Mouse (Mus musculus) heart, adult 18-20 months (tissue): ENCODE measurements around the gene Mettl9. TPM values are rescaled to one million over a fixed set of nuclear protein-coding genes. Genes with fewer than 3 reads are reported as not detected.

Experiments used
- DNase-seq, 2 experiments: peaks; one replicate each; pipeline ENCODE4 v3.0.0; 2021 to 2022; ENCODE audit warnings: mixed read lengths in 1 of 2
- total RNA-seq, 2 experiments: library from RNA; stranded (reverse); gene quantifications; 2 replicates each; pipeline ENCODE4 v1.2.3; 2021

Gene Mettl9
- total RNA-seq, 2 experiments from 2014 or later: 76.9 to 98.0 TPM

DNA sequence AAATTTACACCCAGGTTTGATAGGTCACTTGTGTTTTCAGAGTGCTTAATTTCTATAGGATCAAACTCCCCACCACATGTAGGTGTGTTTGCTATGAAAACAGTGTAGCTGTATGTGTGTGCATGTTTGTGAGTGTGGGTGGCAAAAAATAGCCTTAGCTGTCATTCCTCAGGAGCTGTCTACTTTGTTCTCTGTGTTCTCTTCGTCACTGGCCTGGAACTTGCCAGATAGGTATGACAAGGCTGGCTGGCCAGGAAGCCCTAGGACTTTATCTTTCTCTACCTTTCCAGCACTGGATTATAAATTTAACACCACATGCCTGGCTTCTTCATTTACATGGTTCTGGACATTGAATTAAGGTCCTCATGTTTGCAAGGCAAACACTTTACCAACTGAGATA is 10.0 kb downstream of the Mettl9 start:
- DNase-seq: peak; percentile 64 to 72

DNA sequence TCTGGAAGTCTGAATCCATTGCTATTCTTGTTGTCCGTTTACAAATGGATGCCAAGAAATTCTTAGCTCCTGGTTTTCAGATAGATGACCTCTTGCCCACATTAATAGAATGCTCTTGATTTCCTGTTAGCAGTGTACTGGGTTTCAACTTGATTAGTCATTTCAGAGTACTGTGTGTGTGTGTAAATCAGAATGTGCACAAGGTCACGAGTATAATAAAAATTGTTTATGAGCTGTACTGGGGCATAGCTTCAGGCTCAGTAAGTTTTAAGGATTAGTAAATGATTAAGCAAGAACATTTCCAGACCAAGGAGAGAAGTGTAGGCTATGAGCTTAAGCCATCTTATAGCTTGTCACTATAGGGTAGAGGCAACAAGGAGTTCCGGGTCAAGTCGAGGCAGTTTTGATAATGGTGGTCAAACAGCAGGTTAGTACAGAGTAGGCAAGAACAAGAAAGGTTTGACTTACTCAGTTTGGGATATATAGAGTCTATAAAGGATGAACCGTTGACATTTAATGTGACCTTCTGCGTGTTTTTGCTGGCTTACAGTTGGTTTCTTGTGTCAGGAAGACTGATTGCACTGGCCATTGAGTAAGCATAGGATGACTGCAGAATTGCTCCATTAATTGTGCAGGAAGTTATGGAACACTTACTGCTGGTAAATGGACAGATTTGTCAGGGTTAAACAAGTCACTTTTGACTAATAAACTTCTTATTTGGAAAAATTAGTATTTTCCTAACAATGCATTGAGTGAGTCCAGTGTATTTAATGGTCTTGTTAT is 11.6 kb downstream of the Mettl9 start:
- peak in 1 of 2 experiments; percentile 19 for DNase-seq

DNA sequence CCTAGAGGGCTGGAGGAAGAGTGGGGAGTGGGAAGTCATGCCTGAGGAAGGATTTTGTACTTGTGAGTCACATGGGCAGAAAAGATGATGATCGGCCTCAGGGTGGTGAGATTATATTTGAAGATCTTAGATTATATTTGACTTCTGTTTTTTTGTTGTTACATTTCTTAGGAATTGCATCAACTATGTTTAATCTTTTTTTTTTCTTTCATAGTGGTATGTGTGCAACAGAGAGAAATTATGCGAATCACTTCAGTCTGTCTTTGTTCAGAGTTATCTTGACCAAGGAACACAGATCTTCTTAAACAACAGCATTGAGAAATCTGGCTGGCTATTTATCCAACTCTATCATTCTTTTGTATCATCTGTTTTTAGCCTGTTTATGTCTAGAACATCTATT is 13.4 kb downstream of the Mettl9 start:
- no peak for DNase-seq

DNA sequence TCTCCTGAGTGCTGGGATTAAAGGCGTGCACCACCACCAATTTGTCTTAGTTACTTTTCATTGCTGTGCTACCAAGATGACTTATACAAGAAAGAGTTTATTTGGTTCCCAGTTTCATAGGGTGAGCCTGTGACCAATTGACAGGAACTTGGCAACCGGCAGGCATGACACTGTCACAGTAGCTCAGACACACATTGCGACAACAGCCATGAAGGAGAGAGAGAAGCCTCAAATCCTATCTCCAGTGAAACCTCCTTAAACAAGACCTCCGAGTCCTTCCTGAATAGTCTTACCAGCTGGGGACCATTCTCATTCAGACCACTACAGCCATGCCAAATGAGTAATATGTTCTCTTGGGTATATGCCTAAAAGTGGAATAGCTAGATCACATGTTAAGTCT is 18.8 kb downstream of the Mettl9 start:
- peak in 1 of 2 experiments; percentile 25 for DNase-seq

DNA sequence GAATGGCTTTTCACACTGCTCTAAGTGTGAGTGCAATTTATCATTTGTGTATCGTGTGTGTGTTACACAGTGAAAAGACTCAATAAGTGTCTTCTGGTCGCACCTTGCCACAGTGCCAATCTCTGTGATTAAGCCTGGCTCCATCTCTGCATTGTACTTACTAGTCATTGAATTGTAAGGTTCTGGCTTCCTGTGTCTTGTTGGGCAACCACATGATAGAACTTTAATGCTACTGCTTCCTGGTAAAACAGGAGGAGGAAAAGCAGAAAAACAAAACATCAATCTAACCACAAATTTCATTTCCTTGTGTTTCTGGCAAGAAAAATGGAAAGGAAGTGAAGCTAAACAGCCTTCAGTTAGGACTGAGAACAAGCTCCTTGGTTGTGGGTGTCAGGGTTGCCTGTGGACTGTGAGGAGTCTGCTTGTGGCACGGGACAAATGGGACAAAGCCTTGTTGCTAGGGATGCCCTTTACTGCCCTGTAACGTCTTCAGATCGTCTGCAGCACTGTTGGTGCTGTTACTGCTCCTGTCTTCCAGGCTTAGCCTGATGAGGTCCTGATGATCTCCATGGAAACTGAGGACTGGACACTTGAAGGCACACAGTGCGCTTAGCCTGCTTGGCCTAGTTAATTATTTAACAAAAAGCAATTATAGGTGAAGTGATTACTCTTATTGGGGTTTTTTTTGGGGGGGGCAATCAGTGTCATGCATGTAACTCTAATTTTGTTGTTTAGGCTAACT is 25.4 kb downstream of the Mettl9 start:
- DNase-seq: no peak

DNA sequence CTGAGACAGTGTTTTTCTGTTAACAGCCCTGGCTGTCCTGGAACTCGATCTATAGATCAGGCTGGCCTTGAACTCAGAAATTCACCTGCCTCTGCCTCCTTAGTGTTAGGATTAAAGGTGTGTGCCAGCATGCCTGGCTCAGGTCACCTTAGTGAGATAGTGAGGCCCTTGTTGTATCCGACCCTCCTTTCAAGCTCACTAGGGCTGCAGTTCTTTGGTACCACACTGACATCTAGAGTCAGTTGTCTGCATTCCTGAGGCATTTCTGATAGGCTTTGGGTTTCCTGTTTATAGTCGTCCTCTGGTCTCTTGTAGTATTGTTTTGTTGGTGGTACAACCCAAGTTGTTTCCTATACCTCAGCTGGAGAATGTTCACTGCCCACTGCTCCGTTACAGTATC is 30.1 kb downstream of the Mettl9 start:
- peak; percentile 45 to 49 for DNase-seq

DNA sequence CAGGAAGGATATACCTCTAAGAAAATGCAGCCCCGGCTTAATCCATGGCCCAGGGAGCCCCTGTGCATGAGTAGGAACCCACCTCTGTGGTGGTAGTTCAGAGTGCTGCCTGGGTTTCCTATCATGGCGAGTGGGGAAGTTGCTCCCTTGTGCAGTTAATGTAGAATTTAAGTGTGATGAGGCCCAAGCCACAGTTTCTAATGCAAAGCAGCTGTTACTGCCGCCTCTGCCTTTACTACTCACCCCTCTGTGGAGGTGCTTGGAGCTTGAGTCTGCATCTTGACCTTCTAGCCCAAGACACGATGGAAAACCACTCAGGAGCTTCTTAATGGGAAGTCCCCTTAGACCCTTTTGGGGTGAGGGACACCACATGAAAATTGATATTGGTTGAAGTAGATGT is 37.0 kb downstream of the Mettl9 start:
- no peak for DNase-seq

DNA sequence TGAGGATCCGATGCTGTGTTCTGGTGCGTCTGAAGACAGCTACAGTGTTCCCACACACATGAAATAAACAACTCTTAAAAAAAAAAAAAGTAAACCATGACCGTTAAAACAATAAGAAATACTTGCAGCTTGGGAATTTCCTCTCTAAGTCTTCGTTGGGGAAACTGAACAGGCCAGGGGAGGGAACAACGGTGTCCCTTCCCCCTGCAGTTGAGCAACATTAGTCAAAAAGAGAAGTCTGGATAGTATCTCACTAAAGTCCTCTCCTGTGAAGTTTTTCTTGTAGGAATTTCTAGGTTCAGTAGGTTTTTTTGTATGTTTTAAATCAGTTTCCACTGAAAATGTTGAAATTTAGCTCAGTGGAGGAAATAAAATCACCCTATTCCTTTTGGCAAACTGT is 38.3 kb downstream of the Mettl9 start:
- DNase-seq: peak in 1 of 2 experiments; percentile 41

DNA sequence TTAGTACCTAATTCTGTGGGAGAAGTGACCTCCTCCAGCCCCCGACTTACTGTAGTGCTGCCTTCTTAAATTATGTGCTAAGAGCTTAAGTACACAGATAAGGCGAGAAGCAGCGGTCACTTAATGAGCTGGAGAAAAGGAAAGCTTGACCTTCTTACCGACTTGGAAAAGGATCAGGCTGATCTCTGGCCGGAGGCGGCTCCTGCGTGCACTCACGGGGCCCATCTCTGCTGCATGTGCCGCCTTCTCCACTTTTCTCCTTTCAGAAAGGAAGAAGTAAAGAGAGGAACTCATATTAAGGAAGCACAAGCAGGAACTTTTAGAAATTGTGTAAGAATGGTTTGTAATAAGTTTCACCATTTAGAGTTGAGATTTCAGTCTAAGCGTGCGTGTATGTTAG is 40.0 kb downstream of the Mettl9 start, which contains the start of gene Igsf6:
Gene Igsf6, minus strand, starts transcription at position 292 of the 400 bp plus-strand sequence.
- peak; percentile 54 to 63 for DNase-seq

DNA sequence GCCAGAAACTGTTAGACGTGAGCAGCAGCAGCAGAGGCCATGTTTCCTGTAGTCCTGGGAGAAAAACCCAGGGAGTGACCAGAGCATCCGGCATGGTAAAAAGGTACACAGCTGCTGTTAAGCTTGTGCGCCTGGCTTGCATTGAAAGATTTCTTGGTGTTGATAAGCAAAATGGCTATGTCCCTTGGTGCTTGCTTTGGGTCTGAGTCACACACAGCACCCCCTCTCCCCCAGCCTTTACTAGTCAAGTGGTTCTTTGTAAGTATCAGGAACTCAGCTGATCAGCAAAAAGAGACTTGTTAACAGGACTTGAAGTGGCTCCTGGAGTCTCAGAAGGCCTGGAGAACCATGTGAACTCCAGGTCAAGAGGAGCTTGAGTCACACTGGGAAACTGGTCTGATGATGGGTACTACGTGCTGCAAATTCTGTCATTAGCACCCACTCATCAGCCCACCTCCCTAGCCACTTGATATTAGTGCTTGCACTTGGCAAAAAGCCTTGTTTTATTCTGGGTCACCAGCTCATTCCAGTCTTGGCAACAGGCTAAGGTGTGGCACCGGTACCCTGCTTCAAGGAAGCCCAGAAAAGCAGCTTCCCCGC is 40.7 kb downstream of the Mettl9 start:
- DNase-seq: peak; percentile 39 to 42

DNA sequence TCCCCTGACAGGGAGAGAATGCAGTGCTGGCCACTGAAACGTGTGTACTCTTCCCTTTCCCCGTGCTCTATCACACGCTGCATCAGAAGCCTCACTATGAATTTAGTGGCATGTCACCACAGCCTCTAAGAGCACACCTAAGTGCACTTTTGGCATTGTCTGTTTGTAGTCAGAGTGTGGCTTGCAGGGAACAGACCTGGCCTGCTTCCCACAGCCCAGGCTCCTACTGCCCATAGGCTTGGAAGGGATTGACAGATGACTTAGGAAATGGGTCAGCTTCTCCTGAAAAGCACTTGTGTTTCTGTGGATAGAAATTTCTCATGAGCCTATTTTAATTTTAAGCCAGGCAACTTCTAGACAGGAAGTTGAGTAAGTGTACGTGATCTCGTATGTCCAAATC is 41.2 kb downstream of the Mettl9 start:
- no peak for DNase-seq

DNA sequence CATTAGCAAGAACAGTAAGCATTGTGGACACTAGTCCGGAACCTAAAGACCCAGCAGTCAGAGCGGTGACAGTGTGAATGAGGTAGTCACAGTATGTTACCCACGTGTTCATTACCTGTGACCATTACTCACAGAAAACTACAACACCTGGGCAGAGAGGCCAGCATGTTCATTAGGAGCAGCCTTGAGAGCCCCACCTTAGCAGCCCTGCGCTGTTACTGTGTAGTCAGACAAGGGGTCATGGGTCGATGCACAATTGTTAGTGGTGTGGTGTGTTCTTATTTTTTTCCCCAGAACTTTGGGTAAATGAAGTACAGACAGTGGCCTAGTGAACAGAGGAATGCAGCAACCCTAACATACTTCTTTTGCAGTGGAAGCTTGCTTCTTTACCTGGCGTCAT is 43.1 kb downstream of the Mettl9 start:
- DNase-seq: no peak

DNA sequence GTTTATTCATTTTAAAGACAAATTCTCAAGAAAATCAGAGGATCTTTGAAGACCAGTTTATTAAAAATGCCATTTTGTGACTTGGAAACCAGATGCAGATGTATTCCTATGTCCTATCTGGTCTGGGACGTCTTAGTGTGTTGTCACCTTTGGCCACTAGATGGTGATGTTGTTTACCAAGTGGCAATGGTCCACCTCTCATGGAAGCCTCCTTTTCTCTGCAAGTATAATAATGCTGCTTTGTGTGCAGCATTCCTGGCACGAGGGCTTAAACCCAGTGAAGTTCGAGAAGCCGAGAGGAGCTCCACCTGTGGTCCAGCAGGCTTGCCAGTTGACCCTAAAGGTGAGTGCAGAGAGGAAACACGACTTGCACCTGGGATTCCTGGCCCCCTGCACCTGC is 43.6 kb downstream of the Mettl9 start:
- peak; percentile 69 to 84 for DNase-seq

DNA sequence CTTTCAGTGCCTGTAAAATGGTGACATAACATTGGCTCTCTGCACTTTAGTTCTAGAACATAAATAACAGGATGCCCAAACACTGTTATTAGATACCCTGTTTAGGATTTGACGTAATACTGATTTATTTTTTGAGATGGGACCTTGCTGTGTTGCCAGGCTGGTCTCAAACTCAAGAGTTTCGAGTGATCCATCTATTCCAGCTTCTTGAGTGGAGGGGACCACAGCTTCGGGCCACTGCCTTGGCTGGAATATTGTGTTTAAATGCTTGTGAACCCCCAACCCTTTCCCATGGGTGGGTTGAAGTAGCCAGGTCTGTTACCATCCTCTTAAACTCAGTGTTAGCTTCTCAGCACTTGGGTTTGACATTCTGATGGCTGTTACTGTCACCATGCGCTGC is 47.1 kb downstream of the Mettl9 start, which contains the start of gene Otoa:
Gene Otoa, plus strand, starts transcription at position 301 of the 400 bp plus-strand sequence.
- DNase-seq: no peak

DNA sequence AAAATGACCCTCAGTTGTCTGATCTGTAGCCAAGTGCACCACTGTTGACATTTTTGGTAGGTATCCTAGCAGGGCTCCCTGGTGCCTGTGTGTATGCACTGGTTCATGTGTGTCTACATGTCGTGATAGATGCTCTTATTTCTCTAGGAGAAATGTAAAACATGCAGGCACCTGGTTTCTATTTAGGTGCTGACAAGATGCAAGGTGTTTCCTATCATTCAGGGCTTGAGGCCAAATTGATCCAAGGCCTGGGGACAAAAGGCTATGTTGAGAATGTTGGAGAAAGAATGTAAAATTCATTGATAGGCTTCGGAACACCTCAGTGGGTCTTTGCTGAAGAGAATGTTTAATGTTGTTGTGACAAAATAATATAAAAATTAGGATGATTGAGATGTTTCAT is 47.6 kb downstream of the Mettl9 start:
- no peak for DNase-seq

DNA sequence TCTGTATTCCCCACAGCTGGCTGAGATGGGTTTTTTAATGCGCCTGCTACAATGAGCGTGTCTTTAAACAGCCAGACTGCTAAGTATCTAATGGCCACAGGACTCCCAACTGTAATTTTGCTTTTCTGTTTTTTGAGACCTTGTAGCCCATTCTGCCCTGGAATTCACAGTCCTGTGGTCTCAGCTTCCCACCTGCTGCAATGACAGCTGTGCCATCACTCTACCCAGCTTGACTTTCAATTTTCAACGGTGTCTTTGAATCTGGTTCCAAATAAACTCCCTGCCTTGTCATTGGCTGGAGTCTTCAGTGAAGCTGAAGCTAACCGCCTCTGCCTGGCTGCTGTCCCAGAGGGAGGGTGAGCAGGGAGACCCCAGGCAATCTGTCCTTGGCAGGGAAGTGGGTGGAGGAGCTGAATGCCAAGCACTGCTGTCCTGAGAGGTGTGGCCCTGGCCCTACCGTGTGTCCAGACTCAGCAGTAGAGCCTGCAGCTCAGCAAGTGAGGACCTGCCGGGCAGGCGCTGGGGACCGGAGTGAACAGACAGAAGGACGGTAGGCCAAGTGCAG is 48.8 kb downstream of the Mettl9 start:
- no peak for DNase-seq

DNA sequence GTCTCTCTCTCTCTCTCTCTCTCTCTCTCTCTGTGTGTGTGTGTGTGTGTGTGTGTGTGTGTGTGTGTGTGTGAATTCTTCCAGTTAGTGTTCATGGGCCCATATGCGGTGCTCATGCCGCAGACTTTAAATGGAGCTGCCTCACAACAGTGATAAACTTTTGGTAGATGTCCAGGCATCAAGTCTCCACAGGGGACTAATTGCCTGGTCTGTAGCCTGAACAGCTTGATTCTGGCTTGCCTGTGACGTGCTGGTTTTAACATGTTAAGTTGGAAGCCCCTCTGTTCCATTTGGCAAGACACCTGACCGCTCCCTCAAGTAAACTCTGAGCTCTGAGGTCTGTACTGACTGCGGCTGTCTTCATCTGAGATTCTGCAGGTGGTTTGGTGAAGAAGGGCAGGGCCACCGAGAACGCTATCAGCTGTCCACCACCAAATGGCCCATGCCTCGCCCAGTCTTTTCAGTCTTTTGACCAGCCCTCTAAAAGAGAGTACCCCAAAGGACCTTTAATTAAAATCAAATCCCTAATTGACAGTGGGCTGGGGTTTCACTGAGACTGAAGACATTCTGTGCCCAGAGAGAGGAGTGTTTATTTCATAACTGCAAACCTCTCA is 50.7 kb downstream of the Mettl9 start:
- DNase-seq: no peak

DNA sequence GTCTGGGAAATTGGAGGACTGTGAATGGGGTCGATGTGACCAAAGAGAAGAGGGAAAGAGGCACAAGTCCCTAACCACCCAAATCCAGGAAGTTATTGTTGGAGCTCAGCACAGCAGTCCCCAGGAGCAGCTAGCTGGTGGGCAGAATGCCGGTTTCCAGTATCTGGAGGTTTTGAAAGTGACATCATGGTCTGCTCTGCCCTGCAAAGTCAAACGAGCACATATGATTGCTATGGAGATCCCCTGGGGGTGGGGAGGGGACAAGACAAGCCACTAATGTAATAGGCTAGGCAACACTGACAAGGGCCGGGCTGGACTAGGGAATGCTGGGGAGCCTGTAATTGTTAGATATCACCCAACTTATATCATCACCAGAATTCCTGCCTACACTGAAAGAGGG is 51.3 kb downstream of the Mettl9 start:
- DNase-seq: peak; percentile 45 to 62

DNA sequence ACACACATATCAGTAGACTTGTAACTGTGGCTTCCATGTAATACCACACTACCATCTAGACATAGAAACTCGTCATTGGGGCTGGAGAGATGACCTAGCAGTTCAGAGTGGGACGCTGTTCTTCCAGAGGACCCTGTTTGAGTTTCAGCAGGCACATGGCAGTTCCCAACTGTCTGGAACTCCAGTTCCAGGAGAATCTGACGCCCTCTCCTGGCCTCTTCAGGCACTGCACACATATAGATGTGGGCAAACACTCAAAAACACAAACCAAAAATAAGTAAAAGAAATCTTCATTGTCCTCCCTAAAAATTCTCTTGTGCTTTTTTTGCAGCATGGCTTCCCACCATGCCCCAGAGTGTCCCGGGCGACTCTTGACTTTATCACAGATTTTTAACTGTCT is 54.5 kb downstream of the Mettl9 start:
- no peak for DNase-seq

DNA sequence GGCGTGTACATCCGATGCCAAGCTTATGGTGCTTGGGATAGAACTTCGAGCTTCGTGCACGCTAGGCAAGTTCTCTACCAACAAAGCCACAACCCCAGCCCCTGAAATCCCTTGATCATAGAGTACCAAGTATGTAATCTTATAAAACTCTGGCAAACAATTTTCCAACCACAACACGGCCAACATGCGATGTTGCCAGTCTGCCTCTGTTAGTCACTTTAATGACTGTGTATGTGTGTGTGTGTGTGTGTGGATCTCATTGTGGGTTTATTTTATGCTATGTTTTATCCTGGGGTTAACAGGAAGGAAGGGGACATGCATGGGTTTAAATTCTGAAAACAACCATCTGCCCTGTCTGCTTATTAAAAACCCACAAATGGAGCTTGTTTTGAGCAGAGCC is 56.5 kb downstream of the Mettl9 start:
- DNase-seq: no peak

DNA sequence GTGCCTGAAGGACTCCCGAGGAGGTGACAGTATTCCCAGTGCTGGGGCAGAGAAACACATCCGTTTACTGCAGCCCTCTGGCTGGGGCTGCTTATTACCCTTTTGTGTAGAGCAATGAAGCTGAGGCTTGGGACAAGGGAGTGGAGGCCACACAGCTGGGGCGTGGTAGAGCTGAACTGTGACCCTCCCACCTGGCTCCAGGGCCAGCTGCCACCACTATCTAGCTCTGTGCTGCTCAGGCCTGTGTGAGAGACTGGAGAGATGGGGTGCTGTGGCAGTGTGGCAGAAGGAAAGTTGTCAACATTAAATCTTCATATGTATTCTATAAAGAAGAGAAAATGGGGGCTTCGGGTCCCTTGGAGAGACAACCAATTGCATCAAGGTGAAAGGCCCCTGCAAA is 58.8 kb downstream of the Mettl9 start:
- no peak for DNase-seq
